Mouse (Mus musculus): ENCODE results near the gene Sfpq. TPM values are rescaled to one million over a fixed set of nuclear protein-coding genes. Genes with fewer than 3 reads are reported as not detected.

Sfpq gene
- polyA plus RNA-seq, 1 experiment from 2014 or later, result 127 TPM

Other genes with a start within 250 kb of the Sfpq start
- 12.0 and 14.3 TPM in 2 replicates for gene Zmym4, start 53.2 kb upstream of the Sfpq start, polyA plus RNA-seq (2015; fragmentation: Nextera tagmentation; extraction: Ambion mirVana)
- 27.0 and 27.7 TPM in 2 replicates for gene Zmym1, start 39.8 kb downstream of the Sfpq start, polyA plus RNA-seq (2015; fragmentation: Nextera tagmentation; extraction: Ambion mirVana)
- 11.0 and 11.1 TPM in 2 replicates for gene Zmym6, start 56.1 kb downstream of the Sfpq start, polyA plus RNA-seq (2015; fragmentation: Nextera tagmentation; extraction: Ambion mirVana)
- 18.4 and 22.2 TPM in 2 replicates for gene Tmem35b, start 102.4 kb downstream of the Sfpq start, polyA plus RNA-seq (2015; fragmentation: Nextera tagmentation; extraction: Ambion mirVana)
- 0.55 and 0.80 TPM in 2 replicates for gene Dlgap3, start 147.9 kb downstream of the Sfpq start, polyA plus RNA-seq (2015; fragmentation: Nextera tagmentation; extraction: Ambion mirVana)
- 57.9 and 59.4 TPM in 2 replicates for gene Smim12, start 222.5 kb downstream of the Sfpq start, polyA plus RNA-seq (2015; fragmentation: Nextera tagmentation; extraction: Ambion mirVana)